Mouse (Mus musculus) Patski (cell line): ENCODE measurements at regions not wholly inside any gene's neighbourhood (a gene's known extent, or its start where the extent isn't known, plus 50 kb on each side); places are given as distances from the start of the nearest gene placed in this dataset.

Experiments
- ATAC-seq: fragments of 100-300 bp; one replicate; pipeline ENCODE4 v1.8.0; 2021
- CTCF ChIA-PET: fragments of 350-600 bp; sonication (Branson Sonifier 250); formaldehyde crosslinking; loops from one replicate; lab custom pipeline; 2022; ENCODE audit warnings: inconsistent platforms; lab: Charles Lee
- POLR2A ChIA-PET: fragments of 350-600 bp; sonication (Branson Sonifier 250); formaldehyde crosslinking; loops from one replicate; lab custom pipeline; 2022; ENCODE audit warnings: antibody characterized with exemption, inconsistent platforms; lab: Charles Lee
- DNase-seq: peaks from one replicate; pipeline ENCODE4 v3.0.0-alpha.2; 2011; ENCODE audit warnings: low read depth, low spot score
- H3K27me3 ChIP-seq: fragments of 371-371 bp; one replicate; pipeline ENCODE4 v1.5.1; 2021
- CTCF ChIP-seq: fragments of 100-300 bp; IDR thresholded peaks from one replicate; pipeline ENCODE4 v1.5.1; 2021
- in situ Hi-C: fragments of 300-500 bp; cut with MboI; formaldehyde crosslinking; loops from 3 replicates; pipeline ENCODE4 v1.11.1; 2018; ENCODE audit warnings: low pct_unique_long_range_greater_than_20kb, mixed read lengths

GRCm38 (mm10) chr12:35287570-35287969 lies 240.6 kb downstream of the Snx13 start:
- POLR2A ChIA-PET = no interaction called here
- no peak for TF ChIP-seq CTCF
- no peak for DNase-seq
- ATAC-seq = no peak
- CTCF ChIA-PET = no interaction called here
- H3K27me3 ChIP-seq = no peaks in the 10 kb centered on the region
- in situ Hi-C loops = no loop called here

- DNase-seq (no peak), ATAC-seq (peak; percentile 44)
- H3K27me3 ChIP-seq = no peaks in the 10 kb centered on the region
- POLR2A ChIA-PET = no interaction called here
- CTCF ChIA-PET = no interaction called here
- no peak for TF ChIP-seq CTCF
- in situ Hi-C loops = no loop called here
Observed at GRCm38 (mm10) chr12:35286974-35287553, 240.1 kb downstream of the Snx13 start.

- POLR2A ChIA-PET = no interaction called here
- CTCF ChIA-PET = interaction anchor here (1.4 to 2.3 kb wide), 2 partner anchors 10 to 35 kb away, joined by 3 to 5 read pairs; no protein-coding TSS in a partner anchor
- no peak for TF ChIP-seq CTCF
- no peaks in the 10 kb centered on the region for H3K27me3 ChIP-seq
- DNase-seq = no peak
- in situ Hi-C loops = no loop called here
- peak; percentile 2 for ATAC-seq
Observed at GRCm38 (mm10) chr12:35284345-35284744, 237.4 kb downstream of the Snx13 start.

GRCm38 (mm10) chr12:35283925-35284324 lies 236.9 kb downstream of the Snx13 start:
- ChIA-PET CTCF (interaction anchor here (1.4 to 2.3 kb wide), 3 partner anchors 11 to 34 kb away, joined by 3 to 5 read pairs (median 4); no protein-coding TSS in a partner anchor), POLR2A (no interaction called here)
- in situ Hi-C loops = no loop called here
- no peak for TF ChIP-seq CTCF
- H3K27me3 ChIP-seq = no peaks in the 10 kb centered on the region
- ATAC-seq (peak; percentile 49), DNase-seq (peak; percentile 68)

GRCm38 (mm10) chr12:35283407-35283806 lies 236.4 kb downstream of the Snx13 start:
- DNase-seq = no peak
- no peak for ATAC-seq
- ChIA-PET CTCF (interaction anchor here (1.4 to 2.3 kb wide), 3 partner anchors 11 to 34 kb away, joined by 3 to 5 read pairs (median 4); no protein-coding TSS in a partner anchor), POLR2A (no interaction called here)
- no peak for TF ChIP-seq CTCF
- H3K27me3 ChIP-seq = no peaks in the 10 kb centered on the region
- in situ Hi-C loops = no loop called here

GRCm38 (mm10) chr12:35269465-35269864 lies 222.5 kb downstream of the Snx13 start:
- TF ChIP-seq CTCF = no peak
- in situ Hi-C loops = no loop called here
- DNase-seq (no peak), ATAC-seq (no peak)
- ChIA-PET CTCF (interaction anchor here (1.0 to 1.6 kb wide), 4 partner anchors 14 to 45 kb away, joined by 3 to 4 read pairs (median 4); no protein-coding TSS in a partner anchor), POLR2A (no interaction called here)
- H3K27me3 ChIP-seq = no peaks in the 10 kb centered on the region

GRCm38 (mm10) chr12:35268006-35268405 lies 221.0 kb downstream of the Snx13 start:
- DNase-seq (no peak), ATAC-seq (no peak)
- ChIA-PET CTCF (interaction anchor here (0.7 to 1.5 kb wide), 2 partner anchors 15 to 26 kb away, joined by 3 to 4 read pairs; no protein-coding TSS in a partner anchor), POLR2A (no interaction called here)
- peak; percentile 10 for TF ChIP-seq CTCF
- H3K27me3 ChIP-seq = no peaks in the 10 kb centered on the region
- in situ Hi-C loops = no loop called here

- in situ Hi-C loops = no loop called here
- TF ChIP-seq CTCF = no peak
- CTCF ChIA-PET = interaction anchor here (1.9 kb wide), 1 partner anchor 32 kb away, joined by 3 read pairs; no protein-coding TSS in a partner anchor
- POLR2A ChIA-PET = no interaction called here
- H3K27me3 ChIP-seq = no peaks in the 10 kb centered on the region
- no peak for DNase-seq
- no peak for ATAC-seq
Observed at GRCm38 (mm10) chr12:35267023-35267654, 220.2 kb downstream of the Snx13 start.

- H3K27me3 ChIP-seq = no peaks in the 10 kb centered on the region
- no peak for TF ChIP-seq CTCF
- CTCF ChIA-PET = no interaction called here
- ATAC-seq (no peak), DNase-seq (no peak)
- in situ Hi-C loops = no loop called here
- POLR2A ChIA-PET = no interaction called here
Observed at GRCm38 (mm10) chr12:35259781-35260180, 212.8 kb downstream of the Snx13 start.

GRCm38 (mm10) chr12:35255723-35256401 lies 208.9 kb downstream of the Snx13 start:
- TF ChIP-seq CTCF = no peak
- no peaks in the 10 kb centered on the region for H3K27me3 ChIP-seq
- DNase-seq (no peak), ATAC-seq (no peak)
- CTCF ChIA-PET = interaction anchor here (1.2 kb wide), 1 partner anchor 14 kb away, joined by 3 read pairs; no protein-coding TSS in a partner anchor
- in situ Hi-C loops = no loop called here
- POLR2A ChIA-PET = no interaction called here
